14 mouse cellular contexts compared by ENCODE assay signal in genomic region chr3:95999308-96000079, GRCm38 (mm10). TPM values are rescaled to one million over a fixed set of nuclear protein-coding genes. Genes with fewer than 3 reads are reported as not detected.
DNase-seq lines count a peak whose midpoint lies in the region; ATAC-seq and TF ChIP-seq lines count a peak whose summit lies in the region.
"Had no signal": no experiment of that assay in that cellular context is flagged by ENCODE, and none has a peak within 500 bp of the region (broad histone marks: within the 10 kb centered on the region; RNA-seq: fewer than 3 reads in every experiment).

No protein-coding gene starts in this region.

- no peaks in the 10 kb centered on the region for H3K9me3 ChIP-seq in heart, embryonic 13.5 days
- no peaks in the 10 kb centered on the region for H3K9me3 ChIP-seq in neural tube, embryonic 14.5 days (ENCODE audit: control insufficient read depth, low read length)
- H3K9me3 ChIP-seq in neural tube, embryonic 15.5 days (replicated peaks) = no peaks in the 10 kb centered on the region

- peak overlapping the region; percentile 73 for H3K27ac ChIP-seq in heart, embryonic 13.5 days (replicated peaks)
- no peak overlapping the region; the same call in 1 of the 2 replicates for H3K27ac ChIP-seq in neural tube, embryonic 14.5 days (ENCODE audit: low read depth, low read length)
- H3K27ac ChIP-seq in neural tube, embryonic 15.5 days (replicated peaks) = no peak overlapping the region
- H3K27ac ChIP-seq in olfactory bulb, adult 2 months (ENCODE audit: insufficient read depth, low read depth, low read length) = peak overlapping the region; percentile 93

- TF ChIP-seq CTCF in olfactory bulb, adult 2 months (IDR thresholded peaks at IDR 0.05; ENCODE audit: insufficient read depth, low read depth, low read length) = no peak

- H3K4me2 ChIP-seq in heart, embryonic 13.5 days = no peak overlapping the region
- no peak overlapping the region for H3K4me2 ChIP-seq in neural tube, embryonic 14.5 days (ENCODE audit: low read depth, low read length)
- no peak overlapping the region for H3K4me2 ChIP-seq in neural tube, embryonic 15.5 days

- WGBS in heart, embryonic 13.5 days = 72% methylated on average over 12 of the region's 12 CpGs
- 91% methylated on average over 12 of the region's 12 CpGs for WGBS in neural tube, embryonic 14.5 days
- 91% methylated on average over 12 of the region's 12 CpGs for WGBS in neural tube, embryonic 15.5 days
- 90% methylated on average over 12 of the region's 12 CpGs for WGBS in olfactory bulb, adult 2 months

- H3K4me1 ChIP-seq in heart, embryonic 13.5 days = peaks cover 52% of the 10 kb centered on the region
- H3K4me1 ChIP-seq in neural tube, embryonic 14.5 days (ENCODE audit: control insufficient read depth, insufficient read depth, low read length) = peaks cover 11% of the 10 kb centered on the region
- peaks cover 20% of the 10 kb centered on the region for H3K4me1 ChIP-seq in neural tube, embryonic 15.5 days
- peaks cover 34% of the 10 kb centered on the region for H3K4me1 ChIP-seq in olfactory bulb, adult 2 months (ENCODE audit: control insufficient read depth, insufficient read depth, low read length)

- H3K4me3 ChIP-seq in heart, embryonic 13.5 days = no peak overlapping the region
- no peak overlapping the region for H3K4me3 ChIP-seq in neural tube, embryonic 14.5 days (ENCODE audit: low read depth, low read length)
- no peak overlapping the region for H3K4me3 ChIP-seq in neural tube, embryonic 15.5 days (replicated peaks)
- no peak overlapping the region for H3K4me3 ChIP-seq in olfactory bulb, adult 2 months (ENCODE audit: insufficient read depth, low read depth, low read length)

- intact Hi-C loops in heart, postnatal 14 days (cut with DNase I) = no loop called here

- no peaks in the 10 kb centered on the region for H3K36me3 ChIP-seq in heart, embryonic 13.5 days
- no peaks in the 10 kb centered on the region for H3K36me3 ChIP-seq in neural tube, embryonic 14.5 days (ENCODE audit: control insufficient read depth, insufficient read depth, low read length)
- H3K36me3 ChIP-seq in neural tube, embryonic 15.5 days = no peaks in the 10 kb centered on the region

- H3K9ac ChIP-seq in heart, embryonic 13.5 days = peak overlapping the region; percentile 52
- H3K9ac ChIP-seq in neural tube, embryonic 14.5 days (replicated peaks; ENCODE audit: low read depth, low read length) = 0 out of 2 replicates have a peak overlapping the region, but pooled peaks have one; percentile 11
- no peak overlapping the region for H3K9ac ChIP-seq in neural tube, embryonic 15.5 days (replicated peaks)

- DNase-seq in heart, postnatal 14 days = no peak
- DNase-seq in liver = peak; percentile 39
- DNase-seq in layer of hippocampus, postnatal 10 days (ENCODE audit: low spot score in 2 of 2) = no peak
- DNase-seq in yolk sac, embryonic 10.5 days (ENCODE audit: low spot score) = no peak
- DNase-seq: gastrocnemius, postnatal 36 days; kidney, postnatal 36 days; lung, adult 18-20 months; midbrain, embryonic 14.5 days had no signal

- no peak for ATAC-seq in heart, embryonic 13.5 days (ENCODE audit: extremely low read depth, insufficient number of reproducible peaks, low FRiP score, low TSS enrichment)
- ATAC-seq in neural tube, embryonic 14.5 days (ENCODE audit: low read depth) = no peak
- ATAC-seq in neural tube, embryonic 15.5 days (ENCODE audit: low FRiP score) = no peak
- ATAC-seq: CD4-positive, CD25-positive, alpha-beta regulatory T cell, adult 4 months; forebrain, embryonic 14.5 days had no signal

- TF ChIP-seq POLR2A in olfactory bulb, adult 2 months (IDR thresholded peaks at IDR 0.05; ENCODE audit: insufficient read depth, low read depth, low read length) = no peak

- H3K27me3 ChIP-seq in heart, embryonic 13.5 days (replicated peaks) = no peaks in the 10 kb centered on the region
- H3K27me3 ChIP-seq in neural tube, embryonic 14.5 days (ENCODE audit: control insufficient read depth, insufficient read depth, low read length) = no peaks in the 10 kb centered on the region
- H3K27me3 ChIP-seq in neural tube, embryonic 15.5 days (replicated peaks) = no peaks in the 10 kb centered on the region

RNA-seq across cellular contexts. Expression of gene Plekho1, which starts 3.7 kb away (rescaled TPM):
- polyA plus RNA-seq in heart, embryonic 13.5 days (2015; fragmentation: Nextera tagmentation; extraction: Ambion mirVana) = 59.2 and 64.8 TPM in 2 replicates
- 10 to 100 TPM; 92.3 to 93.0 TPM for total RNA-seq in heart, postnatal 14 days (2021)
- 45.5 and 49.2 TPM in 2 replicates for polyA plus RNA-seq in neural tube, embryonic 14.5 days (2014; fragmentation: Nextera tagmentation; extraction: Ambion mirVana)
- polyA plus RNA-seq in neural tube, embryonic 15.5 days (2015; fragmentation: Nextera tagmentation; extraction: Ambion mirVana) = 46.7 and 48.6 TPM in 2 replicates
- polyA plus RNA-seq in olfactory bulb, adult 2 months (2012; ENCODE audit: insufficient read depth, insufficient read length, low replicate concordance, missing spikeins) = not detected in 2 replicates
- 10 to 100 TPM; 50.2 to 56.5 TPM for total RNA-seq in layer of hippocampus, postnatal 10 days (2021)

RNA-seq across cellular contexts. Expression of gene Vps45, which starts 58.8 kb away (rescaled TPM):
- 33.6 and 34.9 TPM in 2 replicates for polyA plus RNA-seq in heart, embryonic 13.5 days (2015; fragmentation: Nextera tagmentation; extraction: Ambion mirVana)
- 10 to 100 TPM; 27.7 to 29.7 TPM for total RNA-seq in heart, postnatal 14 days (2021)
- polyA plus RNA-seq in neural tube, embryonic 14.5 days (2014; fragmentation: Nextera tagmentation; extraction: Ambion mirVana) = 45.6 and 51.0 TPM in 2 replicates
- 53.8 and 67.8 TPM in 2 replicates for polyA plus RNA-seq in neural tube, embryonic 15.5 days (2015; fragmentation: Nextera tagmentation; extraction: Ambion mirVana)
- not detected in 2 replicates for polyA plus RNA-seq in olfactory bulb, adult 2 months (2012; ENCODE audit: insufficient read depth, insufficient read length, low replicate concordance, missing spikeins)
- 10 to 100 TPM; 41.9 to 42.2 TPM for total RNA-seq in layer of hippocampus, postnatal 10 days (2021)

Comparison
In these comparisons a context has a peak if more than half of its experiments do, and no peak if none do; other contexts are left out.
1. H3K27ac ChIP-seq: peak in heart, embryonic 13.5 days (single experiment) and olfactory bulb, adult 2 months (single experiment); none in neural tube, embryonic 14.5 days (single experiment) and neural tube, embryonic 15.5 days (single experiment).
2. RNA of gene Vps45, which starts 58.8 kb away (polyA plus RNA-seq): 53.8 to 67.8 TPM in neural tube, embryonic 15.5 days, 45.6 to 51.0 TPM in neural tube, embryonic 14.5 days and 33.6 to 34.9 TPM in heart, embryonic 13.5 days; not detected in olfactory bulb, adult 2 months; every median in the first group is over 10 times any median in the second.